Mouse (Mus musculus) limb, embryonic 14.5 days (tissue): ENCODE results near the gene Icmt. TPM values are rescaled to one million over a fixed set of nuclear protein-coding genes. Genes with fewer than 3 reads are reported as not detected.

Experiments
- ATAC-seq: fragments of 200-750 bp; cut with Nextera tagmentation; 2 replicates; pipeline ENCODE4 v1.8.0; 2017; ENCODE audit warnings: low read depth, moderate number of reproducible peaks, moderate TSS enrichment; ENCODE audit not compliant: low FRiP score
- DNase-seq: peaks from one replicate; pipeline ENCODE4 v3.0.0-alpha.2; 2015; ENCODE audit warnings: low spot score
- H3K27ac ChIP-seq: fragments of 300-500 bp; sonication (generic); replicated peaks from 2 replicates; pipeline ENCODE4 v1.5.1; 2014; ENCODE audit warnings: low read depth, mild to moderate bottlenecking, low read length, moderate library complexity, mixed read lengths
- H3K27me3 ChIP-seq: fragments of 300-500 bp; sonication (generic); 2 replicates; pipeline ENCODE4 v1.6.1; 2014; ENCODE audit warnings: low read length, mixed read lengths; ENCODE audit not compliant: control insufficient read depth, insufficient read depth
- H3K36me3 ChIP-seq: fragments of 300-500 bp; sonication (generic); 2 replicates; pipeline ENCODE4 v1.6.1; 2014; ENCODE audit warnings: mild to moderate bottlenecking, low read length, moderate library complexity, mixed read lengths; ENCODE audit not compliant: control insufficient read depth, insufficient read depth
- H3K4me1 ChIP-seq: fragments of 300-500 bp; sonication (generic); 2 replicates; pipeline ENCODE4 v1.6.1; 2014; ENCODE audit warnings: antibody characterized with exemption, low read length, mixed read lengths; ENCODE audit not compliant: control insufficient read depth, insufficient read depth
- H3K4me2 ChIP-seq: fragments of 300-500 bp; sonication (generic); replicated peaks from 2 replicates; pipeline ENCODE4 v1.6.1; 2014; ENCODE audit warnings: low read depth, mild to moderate bottlenecking, low read length, moderate library complexity; ENCODE audit not compliant: severe bottlenecking
- H3K4me3 ChIP-seq: fragments of 300-500 bp; sonication (generic); replicated peaks from 2 replicates; pipeline ENCODE4 v1.5.1; 2014; ENCODE audit warnings: low read length
- H3K9ac ChIP-seq: fragments of 300-500 bp; sonication (generic); 2 replicates; pipeline ENCODE4 v1.6.1; 2014; ENCODE audit warnings: mild to moderate bottlenecking, low read depth, low read length, moderate library complexity; ENCODE audit not compliant: severe bottlenecking
- H3K9me3 ChIP-seq: fragments of 300-500 bp; sonication (generic); 2 replicates; pipeline ENCODE4 v1.6.1; 2016; ENCODE audit warnings: low read length; ENCODE audit not compliant: control insufficient read depth
- POLR2A ChIP-seq: fragments of 200-500 bp; IDR thresholded peaks from 2 replicates; pipeline ENCODE4 v1.8.0; 2012; ENCODE audit warnings: inconsistent platforms, mild to moderate bottlenecking, moderate library complexity, borderline replicate concordance; ENCODE audit not compliant: insufficient read depth, insufficient read length; ENCODE audit errors: extremely low read depth
- WGBS: fragments of 180-500 bp; shearing (Covaris S2); extraction: QIAGEN DNeasy Blood & Tissue Kit; methylation state at CpG from one replicate; pipeline ENCODE4 v1.1.7; 2014; 5-methylcytosine and 5-hydroxymethylcytosine counted together
- polyA plus RNA-seq, 2 experiments: library from polyadenylated mRNA; depleted of rRNA in 1 of 2; stranded (reverse) in 1 of 2; unstranded in 1 of 2; fragments of >200 nt; fragmentation: Nextera tagmentation in 1 of 2; extraction: Ambion mirVana in 1 of 2; gene quantifications; 2 replicates each; pipeline versions ENCODE4 v1.2.1 to v1.2.3; 2012 to 2014

Icmt gene
- polyA plus RNA-seq, 2 experiments: 26.6 to 27.6 TPM

GRCm38 (mm10) chr4:152345120-152345889 is 48.3 kb downstream of the Icmt start:
- Histone ChIP-seq H3K4me2 (no peak overlapping the region), H3K4me1 (no peaks in the 10 kb centered on the region), H3K27ac (no peak overlapping the region), H3K4me3 (no peak overlapping the region), H3K27me3 (peaks cover 26% of the 10 kb centered on the region), H3K9ac (no peak overlapping the region), H3K9me3 (no peaks in the 10 kb centered on the region), H3K36me3 (no peaks in the 10 kb centered on the region)
- 47% methylated on average over 7 of the region's 7 CpGs for WGBS
- no peak for DNase-seq
- no peak for ATAC-seq
- no peak for TF ChIP-seq POLR2A

- peaks cover 25% of the 10 kb centered on the region for H3K27me3 ChIP-seq
- no peaks in the 10 kb centered on the region for H3K4me1 ChIP-seq
- no peaks in the 10 kb centered on the region for H3K9me3 ChIP-seq
- 7% methylated on average over 16 of the region's 17 CpGs for WGBS
- no peaks in the 10 kb centered on the region for H3K36me3 ChIP-seq
- H3K27ac ChIP-seq: no peak overlapping the region
- no peak overlapping the region for H3K9ac ChIP-seq
- no peak overlapping the region for H3K4me3 ChIP-seq
- DNase-seq (peak; percentile 39), ATAC-seq (peak; percentile 44; the same call in 1 of the 2 replicates)
- H3K4me2 ChIP-seq: no peak overlapping the region
- TF ChIP-seq POLR2A: no peak
Observed at GRCm38 (mm10) chr4:152349837-152350381, 52.9 kb downstream of the Icmt start.

- no peak overlapping the region for H3K9ac ChIP-seq
- no peaks in the 10 kb centered on the region for H3K9me3 ChIP-seq
- TF ChIP-seq POLR2A: no peak
- H3K4me2 ChIP-seq: no peak overlapping the region
- DNase-seq (no peak), ATAC-seq (no peak)
- H3K36me3 ChIP-seq: no peaks in the 10 kb centered on the region
- WGBS: 29% methylated on average over 8 of the region's 8 CpGs
- H3K4me1 ChIP-seq: no peaks in the 10 kb centered on the region
- no peak overlapping the region for H3K4me3 ChIP-seq
- H3K27ac ChIP-seq: no peak overlapping the region
- H3K27me3 ChIP-seq: peaks cover 25% of the 10 kb centered on the region
Observed at GRCm38 (mm10) chr4:152350722-152351421, 53.8 kb downstream of the Icmt start.

GRCm38 (mm10) chr4:152351422-152352305 is 54.6 kb downstream of the Icmt start:
- Histone ChIP-seq H3K4me3 (no peak overlapping the region), H3K27ac (no peak overlapping the region), H3K27me3 (peaks cover 25% of the 10 kb centered on the region), H3K4me1 (no peaks in the 10 kb centered on the region), H3K4me2 (no peak overlapping the region), H3K9ac (no peak overlapping the region), H3K36me3 (no peaks in the 10 kb centered on the region), H3K9me3 (no peaks in the 10 kb centered on the region)
- 11% methylated on average over 14 of the region's 14 CpGs for WGBS
- ATAC-seq (no peak), DNase-seq (peak; percentile 58)
- TF ChIP-seq POLR2A: no peak
